Comparison of ENCODE assay signal across 8 mouse cellular contexts in genomic region chr5:144243901-144244487, GRCm38 (mm10). TPM values are rescaled to one million over a fixed set of nuclear protein-coding genes. Genes with fewer than 3 reads are reported as not detected.
DNase-seq lines count a peak whose midpoint lies in the region; ATAC-seq and TF ChIP-seq lines count a peak whose summit lies in the region.

TSS of gene Bri3 (plus strand) at chr5:144244437.

- no peak within 1 kb of the TSS for H3K9ac ChIP-seq in kidney, postnatal 0 days (ENCODE audit: low read depth, low read length)
- H3K9ac ChIP-seq in midbrain, embryonic 13.5 days (replicated peaks), result no peak within 1 kb of the TSS

- H3K27me3 ChIP-seq in kidney, postnatal 0 days (ENCODE audit: insufficient read depth, low read length), result no peaks in the 10 kb centered on the region
- no peaks in the 10 kb centered on the region for H3K27me3 ChIP-seq in midbrain, embryonic 13.5 days

- no peak within 1 kb of the TSS for H3K27ac ChIP-seq in kidney, postnatal 0 days
- no peak within 1 kb of the TSS for H3K27ac ChIP-seq in bone marrow, adult 2 months (ENCODE audit: control insufficient read depth, insufficient read depth, low read depth, low read length, poor library complexity)
- no peak within 1 kb of the TSS for H3K27ac ChIP-seq in midbrain, embryonic 13.5 days

- TF ChIP-seq CTCF in kidney, postnatal 0 days (IDR thresholded peaks at IDR 0.05; ENCODE audit: low read depth), result no peak
- TF ChIP-seq CTCF in bone marrow, adult 2 months (IDR thresholded peaks at IDR 0.05; ENCODE audit: control insufficient read depth, insufficient read depth, low read length), result no peak

- TF ChIP-seq POLR2A in bone marrow, adult 2 months (IDR thresholded peaks at IDR 0.05; ENCODE audit: borderline replicate concordance, control insufficient read depth, low read depth, low read length), result no peak

- no peaks in the 10 kb centered on the region for H3K36me3 ChIP-seq in kidney, postnatal 0 days (ENCODE audit: insufficient read depth, low read length)
- no peaks in the 10 kb centered on the region for H3K36me3 ChIP-seq in midbrain, embryonic 13.5 days

- no peak within 1 kb of the TSS for H3K4me3 ChIP-seq in kidney, postnatal 0 days (replicated peaks; ENCODE audit: low read depth, low read length)
- H3K4me3 ChIP-seq in bone marrow, adult 2 months (replicated peaks; ENCODE audit: control insufficient read depth, low read depth, low read length), result no peak within 1 kb of the TSS
- no peak within 1 kb of the TSS for H3K4me3 ChIP-seq in midbrain, embryonic 13.5 days (replicated peaks)

- no peak for ATAC-seq in kidney, postnatal 0 days (replicated peaks; ENCODE audit: low FRiP score, low read depth)
- ATAC-seq in granulocyte monocyte progenitor cell, adult 5-6 weeks (replicated peaks; ENCODE audit: poor library complexity, severe bottlenecking), result no peak
- ATAC-seq in midbrain, embryonic 13.5 days, result no peak

- no peak for DNase-seq in kidney, postnatal 0 days (ENCODE audit: low spot score)
- no peak for DNase-seq in kidney, adult 18-20 months
- DNase-seq in layer of hippocampus, postnatal 14 days (ENCODE audit: low spot score in 2 of 2), result no peak
- no peak for DNase-seq in embryo, embryonic 10 days (ENCODE audit: low spot score)
- no peak for DNase-seq in B cell, adult 2 months

- 87% methylated on average over 7 of the region's 7 CpGs for WGBS in kidney, postnatal 0 days
- WGBS in bone marrow, adult 2 months, result 84% methylated on average over 7 of the region's 7 CpGs
- WGBS in midbrain, embryonic 13.5 days, result 91% methylated on average over 7 of the region's 7 CpGs

- no peak within 1 kb of the TSS for H3K4me2 ChIP-seq in kidney, postnatal 0 days (ENCODE audit: low read length)
- H3K4me2 ChIP-seq in midbrain, embryonic 13.5 days (replicated peaks), result no peak within 1 kb of the TSS

- H3K9me3 ChIP-seq in kidney, postnatal 0 days (replicated peaks; ENCODE audit: low read length), result no peaks in the 10 kb centered on the region
- no peaks in the 10 kb centered on the region for H3K9me3 ChIP-seq in midbrain, embryonic 13.5 days

- 0 out of 2 replicates have a peak, but pooled peaks cover 9% of the 10 kb centered on the region for H3K4me1 ChIP-seq in kidney, postnatal 0 days (replicated peaks; ENCODE audit: insufficient read depth, low read length)
- peaks cover 4% of the 10 kb centered on the region; the same call in 1 of the 2 replicates for H3K4me1 ChIP-seq in bone marrow, adult 2 months (ENCODE audit: control insufficient read depth, insufficient read depth, low read length)
- H3K4me1 ChIP-seq in midbrain, embryonic 13.5 days (replicated peaks), result no peaks in the 10 kb centered on the region

RNA-seq across cellular contexts. Expression of gene Bri3, which starts in this region (rescaled TPM):
- 205 and 224 TPM in 2 replicates for polyA plus RNA-seq in kidney, postnatal 0 days (2015; fragmentation: Nextera tagmentation; extraction: Ambion mirVana)
- 29.0 and 57.2 TPM in 2 replicates for polyA plus RNA-seq in bone marrow, adult 2 months (2011; ENCODE audit: insufficient read depth, insufficient read length, low replicate concordance, missing spikeins)
- total RNA-seq in granulocyte monocyte progenitor cell, adult 5-6 weeks (2014; fragmentation: Nextera tagmentation), result 29.1 and 56.1 TPM in 2 replicates
- 12.2 and 20.2 TPM in 2 replicates for total RNA-seq in granulocyte monocyte progenitor cell, adult 5-6 weeks (2017)
- 10 to 100 TPM; 57.5 to 62.3 TPM for total RNA-seq in layer of hippocampus, postnatal 14 days (2021)
- 133 and 137 TPM in 2 replicates for polyA plus RNA-seq in midbrain, embryonic 13.5 days (2015; fragmentation: Nextera tagmentation; extraction: Ambion mirVana)
